Mouse (Mus musculus) forebrain, embryonic 15.5 days (tissue): Measurements from ENCODE around the gene Trim31. TPM values are rescaled to one million over a fixed set of nuclear protein-coding genes. Genes with fewer than 3 reads are reported as not detected.

Source experiments
- ATAC-seq: fragments of 200-750 bp; cut with Nextera tagmentation; replicated peaks from 2 replicates; pipeline ENCODE4 v1.8.0; 2017; ENCODE audit warnings: mild to moderate bottlenecking, moderate TSS enrichment, moderate library complexity
- H3K27ac ChIP-seq: fragments of 300-500 bp; sonication (generic); replicated peaks from 2 replicates; pipeline ENCODE4 v1.5.1; 2015; ENCODE audit warnings: mild to moderate bottlenecking, inconsistent platforms
- H3K27me3 ChIP-seq: fragments of 300-500 bp; sonication (generic); 2 replicates; pipeline ENCODE4 v1.6.1; 2015; ENCODE audit warnings: inconsistent platforms
- H3K36me3 ChIP-seq: fragments of 300-500 bp; sonication (generic); 2 replicates; pipeline ENCODE4 v1.6.1; 2015; ENCODE audit warnings: mild to moderate bottlenecking, inconsistent platforms
- H3K4me1 ChIP-seq: fragments of 300-500 bp; sonication (generic); 2 replicates; pipeline ENCODE4 v1.6.1; 2015; ENCODE audit warnings: inconsistent platforms
- H3K4me2 ChIP-seq: fragments of 300-500 bp; sonication (generic); replicated peaks from 2 replicates; pipeline ENCODE4 v1.6.1; 2015; ENCODE audit warnings: mild to moderate bottlenecking, inconsistent platforms
- H3K4me3 ChIP-seq: fragments of 300-500 bp; sonication (generic); 2 replicates; pipeline ENCODE4 v1.5.1; 2015; ENCODE audit warnings: mild to moderate bottlenecking, inconsistent platforms
- H3K9ac ChIP-seq: fragments of 300-500 bp; sonication (generic); replicated peaks from 2 replicates; pipeline ENCODE4 v1.6.1; 2015; ENCODE audit warnings: mild to moderate bottlenecking, inconsistent platforms
- H3K9me3 ChIP-seq: fragments of 300-500 bp; sonication (generic); 2 replicates; pipeline ENCODE4 v1.6.1; 2016; ENCODE audit warnings: inconsistent platforms
- WGBS: fragments of 180-500 bp; shearing (Covaris S2); methylation state at CpG from one replicate; pipeline ENCODE4 v1.1.7; 2015; ENCODE audit warnings: mixed read lengths; 5-methylcytosine and 5-hydroxymethylcytosine counted together
- polyA plus RNA-seq: library from polyadenylated mRNA; unstranded; fragments of >200 nt; fragmentation: Nextera tagmentation; extraction: Ambion mirVana; gene quantifications from 2 replicates; pipeline ENCODE4 v1.2.1, GENCODE M21; 2015

Trim31 gene
- polyA plus RNA-seq, 1 experiment from 2014 or later = not detected

DNA sequence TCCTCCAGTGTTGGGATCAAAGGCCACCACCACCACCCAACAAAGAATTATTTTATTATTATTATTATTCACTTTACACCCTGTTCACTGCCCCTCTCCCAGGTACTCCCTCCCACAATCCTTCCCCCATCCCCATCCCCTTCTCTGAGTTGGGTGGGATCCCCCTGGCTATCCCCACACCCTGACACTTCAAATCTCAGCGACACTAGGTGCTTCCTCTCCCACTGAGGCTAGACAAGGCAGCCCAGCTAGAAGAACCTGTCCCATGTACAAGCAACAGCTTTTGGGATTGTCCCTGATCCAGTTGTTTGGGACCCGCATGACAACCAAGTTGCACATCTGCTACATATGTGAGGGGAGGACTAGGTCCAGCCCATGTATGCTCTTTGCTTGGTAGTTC lies 54.7 kb downstream of the Trim31 start:
- Histone ChIP-seq H3K4me2 (no peak overlapping the region), H3K4me3 (no peak overlapping the region), H3K27ac (no peak overlapping the region), H3K27me3 (no peaks in the 10 kb centered on the region), H3K4me1 (peaks cover 21% of the 10 kb centered on the region), H3K9me3 (no peaks in the 10 kb centered on the region), H3K9ac (no peak overlapping the region), H3K36me3 (peaks cover 22% of the 10 kb centered on the region; the same call in 1 of the 2 replicates)
- no peak for ATAC-seq
- WGBS = 91% methylated on average over 2 of the region's 2 CpGs

DNA sequence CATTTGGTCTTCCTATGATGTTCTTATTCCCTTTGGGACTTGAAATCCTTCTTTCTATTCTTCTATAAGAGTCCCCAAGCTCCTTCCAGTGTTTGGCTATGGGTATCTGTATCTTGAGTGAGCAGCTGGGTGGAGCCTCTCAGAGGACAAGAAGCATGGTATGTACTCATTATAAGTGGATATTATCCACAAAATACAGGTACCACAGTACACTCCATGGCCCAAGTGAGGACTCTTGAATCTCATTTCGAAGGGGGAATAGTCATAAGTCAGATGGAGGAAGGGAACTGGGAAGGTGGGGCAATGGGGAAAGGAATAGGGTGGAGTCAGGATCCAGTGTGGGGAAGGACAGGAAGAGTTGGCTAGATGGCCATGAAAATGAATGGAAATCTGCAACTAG lies 55.1 kb downstream of the Trim31 start:
- Histone ChIP-seq H3K9ac (no peak overlapping the region), H3K4me3 (no peak overlapping the region), H3K36me3 (peaks cover 22% of the 10 kb centered on the region; the same call in 1 of the 2 replicates), H3K4me1 (peaks cover 22% of the 10 kb centered on the region), H3K9me3 (no peaks in the 10 kb centered on the region), H3K27me3 (no peaks in the 10 kb centered on the region), H3K27ac (no peak overlapping the region), H3K4me2 (no peak overlapping the region)
- ATAC-seq = no peak
- WGBS = 95% methylated on average over 1 of the region's 1 CpGs

DNA sequence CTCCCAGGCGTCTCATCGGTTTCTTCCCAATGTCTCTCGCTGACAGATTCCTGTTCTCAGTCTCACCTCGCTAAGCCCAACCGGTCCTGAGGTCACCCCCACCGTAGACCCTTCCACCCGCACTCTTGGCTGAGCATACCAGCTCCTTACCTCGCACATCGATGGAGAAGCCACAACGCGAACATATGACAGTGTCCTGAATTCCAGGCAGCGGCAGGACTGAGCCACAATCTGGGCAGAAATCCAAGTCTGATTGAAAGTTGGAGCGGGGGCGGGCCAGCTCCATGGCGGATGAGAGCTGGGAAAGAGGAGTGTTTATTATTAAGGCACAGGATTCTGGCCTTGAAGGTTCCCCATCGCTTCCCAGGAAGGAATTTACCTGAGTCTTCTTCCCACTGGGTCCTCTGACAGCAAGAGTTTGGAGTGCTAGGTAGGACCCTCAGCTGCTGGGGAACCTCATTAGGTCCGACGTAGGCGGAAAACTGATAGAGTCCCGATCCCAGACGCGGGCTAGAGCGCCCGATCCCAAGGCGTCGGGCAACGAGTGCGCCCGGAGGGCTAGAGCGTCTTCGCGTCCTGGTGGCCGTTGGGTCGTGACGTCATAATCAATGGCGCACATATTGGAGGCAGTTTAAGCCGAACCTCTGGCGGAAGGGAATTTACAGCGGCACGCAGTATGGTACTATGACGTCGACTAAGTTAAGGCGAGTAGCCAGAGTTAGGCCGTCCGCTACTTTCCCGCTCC lies 60.3 kb downstream of the Trim31 start, which contains the start of the genes Znrd1 and Znrd1as:
Gene Znrd1, minus strand, starts transcription at position 561 of the 745 bp plus-strand sequence.
Gene Znrd1as, plus strand, starts transcription at position 594 of the 745 bp plus-strand sequence.
- peak within 1 kb of the TSS; percentile 53 for H3K4me3 ChIP-seq
- peaks cover 20% of the 10 kb centered on the region for H3K4me1 ChIP-seq
- H3K27ac ChIP-seq = peak within 1 kb of the TSS; percentile 73
- H3K9ac ChIP-seq = peak within 1 kb of the TSS; percentile 70
- H3K9me3 ChIP-seq = no peaks in the 10 kb centered on the region
- under 1% methylated on average over 46 of the region's 46 CpGs for WGBS
- H3K27me3 ChIP-seq = no peaks in the 10 kb centered on the region
- H3K36me3 ChIP-seq = peaks cover 12% of the 10 kb centered on the region; the same call in 1 of the 2 replicates
- H3K4me2 ChIP-seq = peak within 1 kb of the TSS; percentile 72
- ATAC-seq = peak; percentile 98

DNA sequence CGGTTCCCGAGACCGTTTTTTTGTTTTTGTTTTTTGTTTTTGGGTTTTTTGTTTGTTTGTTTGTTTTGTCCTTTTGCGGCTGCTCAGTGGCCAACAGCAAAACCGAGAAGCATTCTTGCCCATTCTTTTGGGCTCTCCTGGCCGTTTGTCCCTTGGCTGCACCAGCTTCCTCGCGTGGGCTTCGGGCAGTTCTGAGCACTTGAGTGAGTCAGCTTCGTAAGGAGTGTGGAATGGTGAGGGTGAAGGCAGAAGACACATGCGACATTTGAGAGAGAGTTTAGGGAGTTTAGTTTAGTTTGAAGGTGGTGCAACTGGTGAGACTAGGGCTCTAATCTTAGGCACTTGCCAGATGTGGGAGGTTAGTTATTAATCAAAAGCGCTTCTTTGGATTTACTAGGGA lies 61.0 kb downstream of the Trim31 start:
- Histone ChIP-seq H3K4me1 (peaks cover 20% of the 10 kb centered on the region), H3K27me3 (no peaks in the 10 kb centered on the region), H3K4me3 (peak overlapping the region; percentile 53), H3K9ac (peak overlapping the region; percentile 70), H3K4me2 (peak overlapping the region; percentile 72), H3K9me3 (no peaks in the 10 kb centered on the region), H3K36me3 (peaks cover 12% of the 10 kb centered on the region; the same call in 1 of the 2 replicates), H3K27ac (peak overlapping the region; percentile 73)
- no peak; the same call in 1 of the 2 replicates for ATAC-seq
- WGBS = 7% methylated on average over 12 of the region's 12 CpGs

Other genes starting within 250 kb of the Trim31 start
- not detected in 2 replicates for gene H2-M1, start 225.9 kb upstream of the Trim31 start, polyA plus RNA-seq
- not detected in 2 replicates for gene H2-M10.5, start 125.2 kb upstream of the Trim31 start, polyA plus RNA-seq
- not detected in 2 replicates for gene H2-M10.6, start 85.9 kb upstream of the Trim31 start, polyA plus RNA-seq
- 34.2 and 36.0 TPM in 2 replicates for gene Trim26, start 61.0 kb upstream of the Trim31 start, polyA plus RNA-seq
- gene Trim15, start 30.9 kb upstream of the Trim31 start, polyA plus RNA-seq = 0.18 and 0.51 TPM in 2 replicates
- 1.2 and 1.8 TPM in 2 replicates for gene Trim10, start 28.5 kb upstream of the Trim31 start, polyA plus RNA-seq
- not detected in 2 replicates for gene Trim40, start 8.0 kb upstream of the Trim31 start, polyA plus RNA-seq
- 0.78 and 0.80 TPM in 2 replicates for gene Rnf39, start 44.8 kb downstream of the Trim31 start, polyA plus RNA-seq
- gene Ppp1r11, start 53.6 kb downstream of the Trim31 start, polyA plus RNA-seq = 156 and 164 TPM in 2 replicates
- 71.2 and 74.1 TPM in 2 replicates for gene Znrd1, start 60.4 kb downstream of the Trim31 start, polyA plus RNA-seq
- gene Znrd1as, start 60.5 kb downstream of the Trim31 start, polyA plus RNA-seq = 5.1 and 5.9 TPM in 2 replicates
- gene 2410137M14Rik, start 83.1 kb downstream of the Trim31 start, polyA plus RNA-seq = 0.37 TPM in 1 of 2 replicates, not detected in the other
- 2.0 TPM in 2 replicates for gene H2-M5, start 91.4 kb downstream of the Trim31 start, polyA plus RNA-seq
- 329 and 340 TPM in 2 replicates for gene Zfp57, start 103.0 kb downstream of the Trim31 start, polyA plus RNA-seq
- 1.9 and 2.4 TPM in 2 replicates for gene Mog, start 125.3 kb downstream of the Trim31 start, polyA plus RNA-seq
- 50.9 and 53.1 TPM in 2 replicates for gene Gabbr1, start 147.8 kb downstream of the Trim31 start, polyA plus RNA-seq
- gene Olfr90, start 190.4 kb downstream of the Trim31 start, polyA plus RNA-seq = not detected in 2 replicates
- gene Olfr91, start 200.2 kb downstream of the Trim31 start, polyA plus RNA-seq = not detected in 2 replicates
- not detected in 2 replicates for gene Olfr92, start 222.0 kb downstream of the Trim31 start, polyA plus RNA-seq